Mouse (Mus musculus): Measurements from ENCODE around the gene Fgf4. TPM values are rescaled to one million over a fixed set of nuclear protein-coding genes. Genes with fewer than 3 reads are reported as not detected.

Fgf4 gene
- polyA plus RNA-seq, 1 experiment from 2014 or later: not detected

- 63% methylated on average over 3 of the region's 3 CpGs for WGBS
- no peaks in the 10 kb centered on the region for H3K4me1 ChIP-seq
- no peak overlapping the region for H3K9ac ChIP-seq
- H3K4me3 ChIP-seq: no peak overlapping the region
- H3K9me3 ChIP-seq (replicated peaks): no peaks in the 10 kb centered on the region
- peaks cover 37% of the 10 kb centered on the region for H3K27me3 ChIP-seq
- no peak overlapping the region for H3K4me2 ChIP-seq
- ATAC-seq: no peak
- H3K27ac ChIP-seq: no peak overlapping the region
- H3K36me3 ChIP-seq (ENCODE audit: poor library complexity, severe bottlenecking): no peaks in the 10 kb centered on the region
These were observed 7.8 kb downstream of the Fgf4 start for GRCm38 (mm10) chr7:144854966-144855365.

GRCm38 (mm10) chr7:144857158-144857557 lies 10.0 kb downstream of the Fgf4 start:
- peaks cover 14% of the 10 kb centered on the region for H3K4me1 ChIP-seq
- peaks cover 56% of the 10 kb centered on the region for H3K27me3 ChIP-seq
- no peak overlapping the region for H3K4me2 ChIP-seq
- ATAC-seq: no peak
- no peak overlapping the region for H3K9ac ChIP-seq
- no peak overlapping the region for H3K4me3 ChIP-seq
- no peaks in the 10 kb centered on the region for H3K36me3 ChIP-seq (ENCODE audit: poor library complexity, severe bottlenecking)
- no peaks in the 10 kb centered on the region for H3K9me3 ChIP-seq (replicated peaks)
- H3K27ac ChIP-seq: no peak overlapping the region
- 83% methylated on average over 7 of the region's 7 CpGs for WGBS

- H3K27me3 ChIP-seq: peaks cover 63% of the 10 kb centered on the region
- no peak for ATAC-seq
- no peak overlapping the region for H3K4me2 ChIP-seq
- no peak overlapping the region for H3K9ac ChIP-seq
- H3K9me3 ChIP-seq (replicated peaks): no peaks in the 10 kb centered on the region
- H3K4me1 ChIP-seq: peaks cover 14% of the 10 kb centered on the region
- H3K36me3 ChIP-seq (ENCODE audit: poor library complexity, severe bottlenecking): no peaks in the 10 kb centered on the region
- no peak overlapping the region for H3K4me3 ChIP-seq
- no peak overlapping the region for H3K27ac ChIP-seq
- 71% methylated on average over 3 of the region's 3 CpGs for WGBS
These were observed 10.7 kb downstream of the Fgf4 start for GRCm38 (mm10) chr7:144857826-144858342.

- no peak for ATAC-seq
- Histone ChIP-seq H3K4me2 (no peak overlapping the region), H3K4me1 (peaks cover 14% of the 10 kb centered on the region), H3K4me3 (no peak overlapping the region), H3K27me3 (peaks cover 71% of the 10 kb centered on the region), H3K9me3 (replicated peaks) (no peaks in the 10 kb centered on the region), H3K9ac (no peak overlapping the region), H3K36me3 (ENCODE audit: poor library complexity, severe bottlenecking) (no peaks in the 10 kb centered on the region), H3K27ac (no peak overlapping the region)
- WGBS: 93% methylated on average over 1 of the region's 1 CpGs
These were observed 11.5 kb downstream of the Fgf4 start for GRCm38 (mm10) chr7:144858702-144859101.

GRCm38 (mm10) chr7:144861056-144861768 lies 14.0 kb downstream of the Fgf4 start:
- no peak overlapping the region for H3K27ac ChIP-seq
- H3K4me1 ChIP-seq: peaks cover 14% of the 10 kb centered on the region
- under 1% methylated on average over 61 of the region's 72 CpGs for WGBS
- peak overlapping the region; percentile 47 for H3K4me2 ChIP-seq
- H3K36me3 ChIP-seq (ENCODE audit: poor library complexity, severe bottlenecking): no peaks in the 10 kb centered on the region
- no peaks in the 10 kb centered on the region for H3K9me3 ChIP-seq (replicated peaks)
- H3K27me3 ChIP-seq: peaks cover 82% of the 10 kb centered on the region
- peak overlapping the region; percentile 25 for H3K4me3 ChIP-seq
- no peak for ATAC-seq
- H3K9ac ChIP-seq: no peak overlapping the region

- H3K4me1 ChIP-seq: peaks cover 14% of the 10 kb centered on the region
- peak overlapping the region; percentile 47 for H3K4me2 ChIP-seq
- H3K36me3 ChIP-seq (ENCODE audit: poor library complexity, severe bottlenecking): no peaks in the 10 kb centered on the region
- ATAC-seq: no peak
- no peaks in the 10 kb centered on the region for H3K9me3 ChIP-seq (replicated peaks)
- peak overlapping the region; percentile 25 for H3K4me3 ChIP-seq
- H3K27ac ChIP-seq: no peak overlapping the region
- WGBS: under 1% methylated on average over 21 of the region's 28 CpGs
- H3K27me3 ChIP-seq: peaks cover 88% of the 10 kb centered on the region
- H3K9ac ChIP-seq: no peak overlapping the region
These were observed 14.6 kb downstream of the Fgf4 start for GRCm38 (mm10) chr7:144861769-144862070.

- Histone ChIP-seq H3K9ac (no peak overlapping the region), H3K9me3 (replicated peaks) (no peaks in the 10 kb centered on the region), H3K27ac (no peak overlapping the region), H3K27me3 (peaks cover 91% of the 10 kb centered on the region), H3K4me2 (peak overlapping the region; percentile 47), H3K4me3 (peak overlapping the region; percentile 25), H3K36me3 (ENCODE audit: poor library complexity, severe bottlenecking) (no peaks in the 10 kb centered on the region), H3K4me1 (peaks cover 14% of the 10 kb centered on the region)
- under 1% methylated on average over 15 of the region's 15 CpGs for WGBS
- ATAC-seq: no peak
These were observed 15.0 kb downstream of the Fgf4 start for GRCm38 (mm10) chr7:144862126-144862525.

- Histone ChIP-seq H3K9me3 (replicated peaks) (no peaks in the 10 kb centered on the region), H3K36me3 (ENCODE audit: poor library complexity, severe bottlenecking) (no peaks in the 10 kb centered on the region), H3K4me2 (no peak overlapping the region), H3K27ac (no peak overlapping the region), H3K4me1 (peaks cover 14% of the 10 kb centered on the region), H3K27me3 (peaks cover 95% of the 10 kb centered on the region), H3K9ac (no peak overlapping the region), H3K4me3 (no peak overlapping the region)
- ATAC-seq: no peak
- WGBS: 3% methylated on average over 18 of the region's 18 CpGs
These were observed 15.5 kb downstream of the Fgf4 start for GRCm38 (mm10) chr7:144862712-144863111.

- no peak for ATAC-seq
- H3K27ac ChIP-seq: no peak overlapping the region
- H3K9ac ChIP-seq: no peak overlapping the region
- H3K9me3 ChIP-seq (replicated peaks): no peaks in the 10 kb centered on the region
- peaks cover 14% of the 10 kb centered on the region for H3K4me1 ChIP-seq
- H3K4me2 ChIP-seq: no peak overlapping the region
- no peaks in the 10 kb centered on the region for H3K36me3 ChIP-seq (ENCODE audit: poor library complexity, severe bottlenecking)
- under 1% methylated on average over 11 of the region's 11 CpGs for WGBS
- H3K4me3 ChIP-seq: no peak overlapping the region
- H3K27me3 ChIP-seq: peaks cover 91% of the 10 kb centered on the region
These were observed 16.0 kb downstream of the Fgf4 start for GRCm38 (mm10) chr7:144863196-144863595.

- WGBS: 41% methylated on average over 3 of the region's 3 CpGs
- Histone ChIP-seq H3K9me3 (replicated peaks) (no peaks in the 10 kb centered on the region), H3K9ac (no peak overlapping the region), H3K27me3 (peaks cover 82% of the 10 kb centered on the region), H3K27ac (no peak overlapping the region), H3K36me3 (ENCODE audit: poor library complexity, severe bottlenecking) (no peaks in the 10 kb centered on the region), H3K4me3 (no peak overlapping the region), H3K4me2 (no peak overlapping the region), H3K4me1 (peaks cover 14% of the 10 kb centered on the region)
- no peak for ATAC-seq
These were observed 17.0 kb downstream of the Fgf4 start for GRCm38 (mm10) chr7:144864160-144864670.

- no peak overlapping the region for H3K4me2 ChIP-seq
- H3K36me3 ChIP-seq (ENCODE audit: poor library complexity, severe bottlenecking): no peaks in the 10 kb centered on the region
- no peak for ATAC-seq
- H3K9me3 ChIP-seq (replicated peaks): no peaks in the 10 kb centered on the region
- H3K9ac ChIP-seq: no peak overlapping the region
- H3K27ac ChIP-seq: no peak overlapping the region
- 63% methylated on average over 4 of the region's 4 CpGs for WGBS
- H3K4me1 ChIP-seq: peaks cover under 1% of the 10 kb centered on the region
- H3K27me3 ChIP-seq: peaks cover 53% of the 10 kb centered on the region
- no peak overlapping the region for H3K4me3 ChIP-seq
These were observed 20.0 kb downstream of the Fgf4 start for GRCm38 (mm10) chr7:144867161-144867560.

- H3K4me1 ChIP-seq: no peaks in the 10 kb centered on the region
- no peak overlapping the region for H3K9ac ChIP-seq
- no peaks in the 10 kb centered on the region for H3K9me3 ChIP-seq (replicated peaks)
- WGBS: 81% methylated on average over 8 of the region's 8 CpGs
- no peak for ATAC-seq
- H3K27me3 ChIP-seq: peaks cover 48% of the 10 kb centered on the region
- no peak overlapping the region for H3K4me3 ChIP-seq
- no peak overlapping the region for H3K27ac ChIP-seq
- H3K36me3 ChIP-seq (ENCODE audit: poor library complexity, severe bottlenecking): no peaks in the 10 kb centered on the region
- H3K4me2 ChIP-seq: no peak overlapping the region
These were observed 20.4 kb downstream of the Fgf4 start for GRCm38 (mm10) chr7:144867602-144868001.

GRCm38 (mm10) chr7:144872420-144872819 lies 25.3 kb downstream of the Fgf4 start:
- H3K9ac ChIP-seq: no peak overlapping the region
- H3K36me3 ChIP-seq (ENCODE audit: poor library complexity, severe bottlenecking): no peaks in the 10 kb centered on the region
- H3K27me3 ChIP-seq: peaks cover 4% of the 10 kb centered on the region; the same call in 1 of the 2 replicates
- no peak overlapping the region for H3K27ac ChIP-seq
- H3K4me2 ChIP-seq: no peak overlapping the region
- ATAC-seq: no peak
- H3K4me1 ChIP-seq: peaks cover 9% of the 10 kb centered on the region
- WGBS: 73% methylated on average over 4 of the region's 4 CpGs
- no peaks in the 10 kb centered on the region for H3K9me3 ChIP-seq (replicated peaks)
- no peak overlapping the region for H3K4me3 ChIP-seq
